Mouse (Mus musculus) neural tube, embryonic 10.5 days (tissue): ENCODE results near the gene Crebl2.

Experiments
- DNase-seq: peaks from one replicate; pipeline ENCODE4 v3.0.0-alpha.2; 2017; ENCODE audit warnings: low spot score; ENCODE audit errors: extremely low spot score

Crebl2 gene

DNA sequence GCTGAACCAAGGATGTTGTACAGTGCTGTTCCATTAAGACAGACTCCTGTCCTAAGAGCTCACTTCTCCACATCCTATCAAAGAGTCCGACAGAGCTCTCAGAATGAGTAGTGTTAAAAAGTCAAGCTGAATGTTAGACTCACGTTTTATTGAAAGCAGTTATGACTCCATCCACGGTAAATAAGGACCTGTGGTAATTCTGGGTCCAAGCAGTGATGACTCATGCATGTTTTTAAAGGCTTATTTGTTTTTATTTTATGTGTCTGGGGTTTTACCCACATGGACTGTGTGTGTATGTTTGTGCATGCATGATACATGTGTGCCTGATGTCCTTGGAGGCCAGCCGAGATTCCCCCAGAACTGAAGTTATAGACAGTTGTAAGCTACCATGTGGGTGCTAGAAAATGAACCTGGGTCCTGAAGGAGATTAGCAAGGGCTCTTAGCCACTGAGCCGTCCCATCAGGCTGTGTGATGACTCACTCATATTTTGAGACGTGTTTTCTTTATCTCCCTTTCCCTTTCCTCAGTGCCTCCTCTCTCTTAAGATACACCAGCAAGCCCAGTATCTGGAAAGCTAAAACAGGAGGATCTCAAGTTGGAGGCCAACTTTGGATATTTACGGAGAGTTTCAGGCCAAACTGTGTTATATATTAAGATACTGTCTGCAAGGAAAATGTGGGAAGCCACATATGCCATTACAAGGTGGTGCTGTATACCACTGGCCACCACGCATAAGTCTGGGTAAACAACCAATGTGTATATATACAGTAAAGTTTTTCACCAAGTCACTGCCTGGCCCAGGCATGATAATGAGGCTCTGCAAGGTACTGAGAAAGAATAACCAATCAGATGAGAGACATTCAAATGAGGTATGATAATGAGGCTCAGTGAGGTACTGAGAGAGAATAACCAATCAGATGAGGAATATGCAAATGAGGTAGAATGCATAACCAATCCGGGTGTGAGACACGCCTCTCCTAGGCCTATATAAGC is 74.2 kb downstream of the Crebl2 start:
- DNase-seq = no peak

DNA sequence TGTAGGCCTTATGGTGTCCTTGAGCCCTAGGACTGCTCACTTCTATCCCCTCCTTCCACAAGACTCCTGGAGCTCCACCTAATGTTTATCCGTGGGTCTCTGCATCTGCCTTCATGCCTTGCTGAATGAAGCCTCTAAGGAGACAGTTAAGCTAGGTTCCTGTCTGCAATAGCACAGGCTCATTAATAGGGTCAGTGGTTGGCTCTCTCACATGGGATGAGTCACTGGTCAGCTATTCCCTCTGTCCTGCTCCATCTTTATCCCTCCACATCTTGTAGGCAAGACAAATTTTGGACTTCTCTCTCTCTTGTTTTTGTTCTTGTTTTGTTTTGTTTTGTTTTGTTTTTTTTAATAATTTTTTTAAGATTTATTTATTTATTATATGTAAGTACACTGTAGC is 75.9 kb downstream of the Crebl2 start:
- DNase-seq = no peak
